Mouse (Mus musculus): ENCODE measurements around the gene Arl10. TPM values are rescaled to one million over a fixed set of nuclear protein-coding genes. Genes with fewer than 3 reads are reported as not detected.

Gene Arl10
- polyA plus RNA-seq, 1 experiment from 2014 or later, result 29.7 TPM

GRCm38 (mm10) chr13:54572621-54573020 is 2.2 kb upstream of the Arl10 start:
- Histone ChIP-seq H3K27ac (replicated peaks; ENCODE audit: low read depth, low read length) (no peak overlapping the region), H3K4me2 (ENCODE audit: low read depth, severe bottlenecking) (no peak overlapping the region), H3K4me1 (ENCODE audit: control insufficient read depth, insufficient read depth, low read length) (peaks cover 4% of the 10 kb centered on the region; the same call in 1 of the 2 replicates), H3K27me3 (ENCODE audit: control insufficient read depth, insufficient read depth, low read length) (no peaks in the 10 kb centered on the region), H3K36me3 (ENCODE audit: control insufficient read depth, insufficient read depth, low read length) (peaks cover 3% of the 10 kb centered on the region; the same call in 1 of the 2 replicates), H3K4me3 (ENCODE audit: low read depth, low read length) (no peak overlapping the region), H3K9ac (ENCODE audit: low read length) (no peak overlapping the region), H3K9me3 (ENCODE audit: control insufficient read depth, low read length) (no peaks in the 10 kb centered on the region)
- DNase-seq (ENCODE audit: low spot score), result no peak
- ATAC-seq (ENCODE audit: insufficient number of reproducible peaks, low FRiP score, low TSS enrichment, low read depth), result no peak
- 85% methylated on average over 4 of the region's 4 CpGs for WGBS

GRCm38 (mm10) chr13:54575489-54575888 is 674 bp downstream of the Arl10 start:
- ATAC-seq (ENCODE audit: insufficient number of reproducible peaks, low FRiP score, low TSS enrichment, low read depth) (no peak), DNase-seq (ENCODE audit: low spot score) (peak; percentile 31)
- H3K4me3 ChIP-seq (ENCODE audit: low read depth, low read length), result peak overlapping the region; percentile 86
- peak overlapping the region; percentile 78 for H3K9ac ChIP-seq (ENCODE audit: low read length)
- H3K4me1 ChIP-seq (ENCODE audit: control insufficient read depth, insufficient read depth, low read length), result peaks cover 4% of the 10 kb centered on the region; the same call in 1 of the 2 replicates
- no peaks in the 10 kb centered on the region for H3K27me3 ChIP-seq (ENCODE audit: control insufficient read depth, insufficient read depth, low read length)
- peaks cover 11% of the 10 kb centered on the region for H3K36me3 ChIP-seq (ENCODE audit: control insufficient read depth, insufficient read depth, low read length)
- peak overlapping the region; percentile 22; the same call in 1 of the 2 replicates for H3K27ac ChIP-seq (replicated peaks; ENCODE audit: low read depth, low read length)
- H3K4me2 ChIP-seq (ENCODE audit: low read depth, severe bottlenecking), result peak overlapping the region; percentile 90
- WGBS, result 2% methylated on average over 19 of the region's 19 CpGs
- no peaks in the 10 kb centered on the region for H3K9me3 ChIP-seq (ENCODE audit: control insufficient read depth, low read length)

- H3K27me3 ChIP-seq (ENCODE audit: control insufficient read depth, insufficient read depth, low read length), result no peaks in the 10 kb centered on the region
- H3K4me3 ChIP-seq (ENCODE audit: low read depth, low read length), result no peak overlapping the region
- H3K27ac ChIP-seq (replicated peaks; ENCODE audit: low read depth, low read length), result no peak overlapping the region
- ATAC-seq (ENCODE audit: insufficient number of reproducible peaks, low FRiP score, low TSS enrichment, low read depth), result no peak
- peaks cover 4% of the 10 kb centered on the region; the same call in 1 of the 2 replicates for H3K4me1 ChIP-seq (ENCODE audit: control insufficient read depth, insufficient read depth, low read length)
- no peak overlapping the region for H3K4me2 ChIP-seq (ENCODE audit: low read depth, severe bottlenecking)
- DNase-seq (ENCODE audit: low spot score), result no peak
- no peak overlapping the region for H3K9ac ChIP-seq (ENCODE audit: low read length)
- 90% methylated on average over 21 of the region's 21 CpGs for WGBS
- peaks cover 25% of the 10 kb centered on the region for H3K36me3 ChIP-seq (ENCODE audit: control insufficient read depth, insufficient read depth, low read length)
- no peaks in the 10 kb centered on the region for H3K9me3 ChIP-seq (ENCODE audit: control insufficient read depth, low read length)
Observed at GRCm38 (mm10) chr13:54577652-54578507, 3.1 kb downstream of the Arl10 start.

- peaks cover 34% of the 10 kb centered on the region for H3K36me3 ChIP-seq (ENCODE audit: control insufficient read depth, insufficient read depth, low read length)
Observed at GRCm38 (mm10) chr13:54581385-54581784, 6.6 kb downstream of the Arl10 start.

GRCm38 (mm10) chr13:54582126-54582525 is 7.3 kb downstream of the Arl10 start:
- Histone ChIP-seq H3K9me3 (ENCODE audit: control insufficient read depth, low read length) (no peaks in the 10 kb centered on the region), H3K4me2 (ENCODE audit: low read depth, severe bottlenecking) (no peak overlapping the region), H3K4me3 (ENCODE audit: low read depth, low read length) (no peak overlapping the region), H3K27me3 (ENCODE audit: control insufficient read depth, insufficient read depth, low read length) (no peaks in the 10 kb centered on the region), H3K4me1 (ENCODE audit: control insufficient read depth, insufficient read depth, low read length) (no peaks in the 10 kb centered on the region), H3K36me3 (ENCODE audit: control insufficient read depth, insufficient read depth, low read length) (peaks cover 34% of the 10 kb centered on the region), H3K9ac (ENCODE audit: low read length) (no peak overlapping the region), H3K27ac (replicated peaks; ENCODE audit: low read depth, low read length) (no peak overlapping the region)
- WGBS, result 87% methylated on average over 10 of the region's 10 CpGs
- ATAC-seq (ENCODE audit: insufficient number of reproducible peaks, low FRiP score, low TSS enrichment, low read depth), result no peak
- DNase-seq (ENCODE audit: low spot score), result no peak

More at GRCm38 (mm10) chr13:54581385-54581784, 6.6 kb downstream of the Arl10 start:
- 95% methylated on average over 2 of the region's 2 CpGs for WGBS
- no peaks in the 10 kb centered on the region for H3K9me3 ChIP-seq (ENCODE audit: control insufficient read depth, low read length)
- H3K9ac ChIP-seq (ENCODE audit: low read length), result no peak overlapping the region
- no peaks in the 10 kb centered on the region for H3K4me1 ChIP-seq (ENCODE audit: control insufficient read depth, insufficient read depth, low read length)
- no peak overlapping the region for H3K4me2 ChIP-seq (ENCODE audit: low read depth, severe bottlenecking)
- DNase-seq (ENCODE audit: low spot score) (no peak), ATAC-seq (ENCODE audit: insufficient number of reproducible peaks, low FRiP score, low TSS enrichment, low read depth) (no peak)
- H3K27ac ChIP-seq (replicated peaks; ENCODE audit: low read depth, low read length), result no peak overlapping the region
- no peak overlapping the region for H3K4me3 ChIP-seq (ENCODE audit: low read depth, low read length)
- no peaks in the 10 kb centered on the region for H3K27me3 ChIP-seq (ENCODE audit: control insufficient read depth, insufficient read depth, low read length)

GRCm38 (mm10) chr13:54582860-54583259 is 8.0 kb downstream of the Arl10 start:
- Histone ChIP-seq H3K4me1 (ENCODE audit: control insufficient read depth, insufficient read depth, low read length) (no peaks in the 10 kb centered on the region), H3K9me3 (ENCODE audit: control insufficient read depth, low read length) (no peaks in the 10 kb centered on the region), H3K9ac (ENCODE audit: low read length) (no peak overlapping the region), H3K4me3 (ENCODE audit: low read depth, low read length) (no peak overlapping the region), H3K27me3 (ENCODE audit: control insufficient read depth, insufficient read depth, low read length) (no peaks in the 10 kb centered on the region), H3K36me3 (ENCODE audit: control insufficient read depth, insufficient read depth, low read length) (peaks cover 31% of the 10 kb centered on the region), H3K27ac (replicated peaks; ENCODE audit: low read depth, low read length) (no peak overlapping the region), H3K4me2 (ENCODE audit: low read depth, severe bottlenecking) (no peak overlapping the region)
- ATAC-seq (ENCODE audit: insufficient number of reproducible peaks, low FRiP score, low TSS enrichment, low read depth), result no peak
- WGBS, result 90% methylated on average over 5 of the region's 5 CpGs
- no peak for DNase-seq (ENCODE audit: low spot score)

- no peaks in the 10 kb centered on the region for H3K9me3 ChIP-seq (ENCODE audit: control insufficient read depth, low read length)
- ATAC-seq (ENCODE audit: insufficient number of reproducible peaks, low FRiP score, low TSS enrichment, low read depth), result no peak
- no peak overlapping the region for H3K9ac ChIP-seq (ENCODE audit: low read length)
- 90% methylated on average over 11 of the region's 11 CpGs for WGBS
- H3K4me3 ChIP-seq (ENCODE audit: low read depth, low read length), result no peak overlapping the region
- H3K27ac ChIP-seq (replicated peaks; ENCODE audit: low read depth, low read length), result no peak overlapping the region
- no peak for DNase-seq (ENCODE audit: low spot score)
- H3K4me2 ChIP-seq (ENCODE audit: low read depth, severe bottlenecking), result no peak overlapping the region
- no peaks in the 10 kb centered on the region for H3K27me3 ChIP-seq (ENCODE audit: control insufficient read depth, insufficient read depth, low read length)
- H3K36me3 ChIP-seq (ENCODE audit: control insufficient read depth, insufficient read depth, low read length), result peaks cover 19% of the 10 kb centered on the region; the same call in 1 of the 2 replicates
- no peaks in the 10 kb centered on the region; the same call in 1 of the 2 replicates for H3K4me1 ChIP-seq (ENCODE audit: control insufficient read depth, insufficient read depth, low read length)
Observed at GRCm38 (mm10) chr13:54585831-54586230, 11.0 kb downstream of the Arl10 start.

GRCm38 (mm10) chr13:54589414-54589995 is 14.7 kb downstream of the Arl10 start:
- peak overlapping the region; percentile 70 for H3K9ac ChIP-seq (ENCODE audit: low read length)
- H3K4me2 ChIP-seq (ENCODE audit: low read depth, severe bottlenecking), result peak overlapping the region; percentile 70
- peak overlapping the region; percentile 92 for H3K4me3 ChIP-seq (ENCODE audit: low read depth, low read length)
- H3K27ac ChIP-seq (replicated peaks; ENCODE audit: low read depth, low read length), result no peak overlapping the region
- no peaks in the 10 kb centered on the region for H3K9me3 ChIP-seq (ENCODE audit: control insufficient read depth, low read length)
- peaks cover 3% of the 10 kb centered on the region; the same call in 1 of the 2 replicates for H3K36me3 ChIP-seq (ENCODE audit: control insufficient read depth, insufficient read depth, low read length)
- peaks cover 4% of the 10 kb centered on the region for H3K4me1 ChIP-seq (ENCODE audit: control insufficient read depth, insufficient read depth, low read length)
- ATAC-seq (ENCODE audit: insufficient number of reproducible peaks, low FRiP score, low TSS enrichment, low read depth) (peak; percentile 7; the same call in 1 of the 2 replicates), DNase-seq (ENCODE audit: low spot score) (no peak)
- no peaks in the 10 kb centered on the region for H3K27me3 ChIP-seq (ENCODE audit: control insufficient read depth, insufficient read depth, low read length)
- 2% methylated on average over 24 of the region's 24 CpGs for WGBS
